Mouse (Mus musculus) mouse trophoblast stem cell (cell line): Measurements from ENCODE around the gene Rps3.

Experiments
- in situ Hi-C, 2 experiments: fragments of 300-500 bp; cut with MseI, MboI; formaldehyde crosslinking; loops; 2 replicates in 1 of 2; 3 replicates in 1 of 2; pipeline ENCODE4 v1.15.1; 2025

The Rps3 gene

DNA sequence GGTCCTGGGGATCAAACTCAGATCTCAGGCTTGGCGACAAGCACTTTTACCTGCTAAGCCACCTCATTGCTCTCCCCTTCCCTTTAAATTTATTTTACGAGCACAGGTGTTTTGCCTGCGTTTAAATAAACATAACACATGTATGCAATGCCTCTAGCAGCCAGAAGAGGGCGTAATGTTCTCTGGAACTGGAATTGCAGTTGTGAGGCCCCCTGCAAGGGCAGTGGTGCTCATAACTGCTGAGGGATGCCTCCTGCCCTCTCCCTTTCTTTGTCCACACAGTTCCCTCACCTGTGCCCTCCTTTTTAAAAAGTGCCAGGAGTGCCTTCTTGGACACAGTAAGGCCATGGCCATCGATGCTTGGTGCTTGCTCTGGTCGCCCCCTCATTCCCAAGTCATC, 39.5 kb downstream of the Rps3 start:
- in situ Hi-C loops, result loop anchor here in 1 of 2 experiments (5.0 kb wide), 1 partner anchor 67 kb away; no protein-coding TSS in a partner anchor

DNA sequence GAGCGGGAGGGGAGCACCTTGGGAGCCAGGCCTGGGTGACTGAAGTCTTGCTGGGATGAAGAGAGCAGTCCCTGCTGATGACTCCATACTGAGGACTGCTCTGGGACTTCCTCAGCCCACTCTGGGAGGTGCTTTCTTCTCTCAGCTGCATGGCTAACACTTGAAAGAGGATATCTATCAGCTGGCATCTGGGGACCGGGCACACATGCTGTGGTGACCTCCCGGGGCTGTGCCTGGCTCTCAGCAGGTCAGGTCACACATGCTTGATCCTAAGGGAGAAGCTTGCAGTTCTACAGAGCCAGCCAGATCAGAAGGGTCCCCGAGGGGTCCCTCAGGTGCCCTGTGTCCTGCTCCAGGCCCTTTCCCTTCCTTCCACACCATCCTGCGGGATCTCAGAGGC, 40.4 kb downstream of the Rps3 start:
- in situ Hi-C loops, result loop anchor here in 1 of 2 experiments (5.0 kb wide), 1 partner anchor 66 kb away; no protein-coding TSS in a partner anchor

DNA sequence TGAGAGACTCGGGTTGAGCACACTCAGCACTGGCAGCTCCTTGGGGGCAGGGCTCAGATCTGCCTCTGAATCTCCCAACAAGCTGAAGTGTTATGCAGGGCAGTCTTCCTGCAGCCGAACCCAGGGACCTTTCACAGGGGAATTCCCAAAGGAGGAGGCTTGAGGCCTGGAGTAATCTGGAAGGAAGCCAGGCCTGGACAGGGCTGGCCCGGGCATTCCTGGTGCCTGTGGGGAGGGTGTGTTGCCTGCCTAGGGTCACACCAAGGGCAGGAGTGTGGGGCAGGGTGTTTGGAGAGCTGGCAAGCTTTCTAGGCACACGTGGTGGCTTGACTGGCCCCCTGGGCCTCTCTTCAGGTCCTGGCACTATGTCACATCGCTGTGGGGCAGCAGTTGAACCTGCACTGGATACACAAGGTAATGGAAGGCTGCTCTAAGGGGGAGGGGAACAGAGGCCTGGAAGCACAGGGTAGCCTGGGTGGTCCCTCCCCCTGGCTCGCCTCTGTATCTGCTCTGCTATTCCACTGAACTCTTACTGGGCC, 41.9 kb downstream of the Rps3 start:
- in situ Hi-C loops, result loop anchor here in 1 of 2 experiments (5.0 kb wide), 1 partner anchor 64 kb away; no protein-coding TSS in a partner anchor

DNA sequence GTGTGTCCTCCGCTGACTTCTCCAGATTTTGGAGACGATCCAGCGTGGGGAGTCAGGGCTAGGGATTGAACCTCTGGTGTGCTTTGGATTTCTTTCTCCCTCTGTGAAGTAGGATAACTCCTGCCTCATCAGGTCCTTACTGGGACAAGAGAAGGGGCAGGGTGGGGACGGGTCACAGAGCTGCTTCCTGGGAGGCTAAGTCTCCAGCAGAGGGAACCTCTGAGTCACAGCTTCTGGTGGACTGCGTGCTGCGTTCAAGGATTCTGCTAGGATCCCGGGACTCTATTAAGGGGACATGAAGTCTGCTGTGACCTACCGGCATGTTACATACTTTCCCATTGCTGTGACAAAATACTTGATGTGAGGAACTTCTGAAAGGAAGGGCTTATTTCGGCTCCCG, 44.7 kb downstream of the Rps3 start:
- in situ Hi-C loops, result no loop called here

DNA sequence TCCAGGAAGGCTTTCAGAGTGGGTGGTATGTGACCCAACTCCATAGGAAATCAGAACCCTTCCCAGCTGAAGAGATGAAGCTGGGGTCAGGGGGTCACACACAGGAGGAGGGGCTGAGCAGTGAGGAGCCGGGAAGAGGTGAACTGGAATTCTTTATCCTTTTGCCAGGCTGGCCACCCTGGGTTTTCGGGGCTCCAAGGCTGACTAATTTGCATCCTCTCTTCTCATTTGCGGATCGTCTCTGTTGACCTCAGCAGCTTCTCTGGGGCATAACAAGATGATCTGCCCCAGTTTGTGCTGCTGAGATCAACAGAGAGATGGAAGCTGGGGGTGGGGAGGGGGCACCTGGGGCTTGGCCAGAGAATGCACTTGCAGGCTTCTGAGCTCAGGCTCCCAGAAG, 47.0 kb downstream of the Rps3 start:
- in situ Hi-C loops, result no loop called here

DNA sequence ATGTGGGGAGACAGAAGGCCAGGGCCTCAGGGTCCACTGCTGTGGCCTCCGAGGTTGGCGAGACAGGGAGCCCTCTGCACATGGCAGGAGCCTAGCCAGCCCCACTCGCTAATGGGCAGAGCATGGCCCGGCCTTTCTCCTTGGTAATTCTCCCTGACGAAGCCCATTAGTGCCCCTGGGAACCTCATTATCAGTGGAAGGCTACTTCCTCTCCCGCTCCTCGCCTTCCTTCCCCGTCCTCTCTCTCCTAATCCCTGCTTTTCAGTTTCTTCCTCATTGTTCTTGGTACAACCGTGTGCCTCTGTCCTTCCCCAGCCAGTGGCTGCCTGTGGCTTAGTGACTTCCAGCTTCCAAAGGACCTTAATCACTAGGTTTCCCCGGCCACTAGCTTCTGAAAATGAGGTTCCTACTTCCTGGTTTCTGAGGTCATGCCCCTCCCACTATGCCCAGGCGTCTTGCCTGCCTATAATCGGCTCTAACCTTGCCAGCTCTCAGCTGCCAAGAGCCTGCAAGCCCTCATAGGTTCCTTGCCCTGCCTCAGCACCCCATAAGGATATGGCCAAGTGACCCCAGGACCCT, 48.8 kb downstream of the Rps3 start:
- in situ Hi-C loops, result no loop called here

DNA sequence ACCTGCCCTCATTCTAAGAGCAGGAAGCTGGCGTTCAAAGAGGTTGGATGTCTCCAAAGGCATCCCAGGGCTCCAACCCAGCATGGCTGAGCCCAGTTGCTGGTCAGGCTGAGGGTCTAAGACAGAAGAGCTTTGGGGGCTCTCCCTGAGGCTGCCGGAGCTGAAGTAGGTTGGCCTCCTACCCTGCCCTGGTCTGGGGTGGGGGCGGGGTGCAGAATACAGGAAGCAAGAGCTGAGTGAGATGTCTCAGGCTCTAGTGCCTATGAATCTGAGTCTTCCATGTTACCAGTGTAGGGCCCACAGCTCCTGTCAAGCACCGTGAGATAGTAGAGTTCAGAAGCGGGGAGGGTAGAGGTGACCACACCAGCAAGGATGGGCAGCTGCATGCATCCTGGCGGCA, 50.7 kb downstream of the Rps3 start:
- in situ Hi-C loops, result no loop called here

DNA sequence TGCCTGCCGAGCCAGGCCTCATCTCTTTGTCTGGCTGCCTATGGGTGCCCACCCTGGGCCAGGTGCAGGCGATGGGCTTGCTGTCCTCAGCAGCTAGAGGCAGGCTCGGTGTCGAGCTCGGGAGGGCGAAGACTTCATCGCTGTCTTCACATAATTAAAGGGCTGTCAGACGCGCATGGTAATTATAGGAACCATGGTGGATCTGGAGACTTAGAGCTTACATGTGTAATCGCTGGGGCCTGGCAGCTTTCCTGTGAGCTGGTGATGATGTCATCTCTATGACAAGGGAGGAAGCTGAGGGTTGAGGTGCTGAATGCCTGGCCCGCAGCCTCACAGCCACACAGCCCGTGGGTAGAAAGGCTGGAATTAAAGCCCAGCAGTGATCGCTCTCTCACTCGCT, 51.3 kb downstream of the Rps3 start:
- in situ Hi-C loops, result no loop called here

DNA sequence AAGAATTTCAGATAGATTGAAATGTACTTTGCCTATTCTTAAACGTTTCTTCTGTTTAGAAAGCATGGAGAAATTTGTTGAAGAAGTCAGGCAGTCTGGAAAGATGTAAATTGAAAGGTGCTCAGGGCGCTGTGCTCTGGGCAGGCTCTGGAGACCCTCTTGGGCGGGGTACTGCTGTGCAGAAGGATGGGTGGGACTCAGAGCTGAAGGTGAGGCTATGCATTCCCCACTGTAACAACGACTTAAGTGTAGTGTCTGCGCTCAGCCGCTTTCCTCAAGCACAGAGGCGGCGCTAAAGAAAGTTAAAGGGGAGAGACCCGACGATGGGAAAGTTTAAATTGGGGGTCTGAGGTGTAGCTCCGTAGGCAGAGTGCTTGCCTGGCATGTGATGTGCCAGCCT, 53.3 kb downstream of the Rps3 start:
- in situ Hi-C loops, result no loop called here

DNA sequence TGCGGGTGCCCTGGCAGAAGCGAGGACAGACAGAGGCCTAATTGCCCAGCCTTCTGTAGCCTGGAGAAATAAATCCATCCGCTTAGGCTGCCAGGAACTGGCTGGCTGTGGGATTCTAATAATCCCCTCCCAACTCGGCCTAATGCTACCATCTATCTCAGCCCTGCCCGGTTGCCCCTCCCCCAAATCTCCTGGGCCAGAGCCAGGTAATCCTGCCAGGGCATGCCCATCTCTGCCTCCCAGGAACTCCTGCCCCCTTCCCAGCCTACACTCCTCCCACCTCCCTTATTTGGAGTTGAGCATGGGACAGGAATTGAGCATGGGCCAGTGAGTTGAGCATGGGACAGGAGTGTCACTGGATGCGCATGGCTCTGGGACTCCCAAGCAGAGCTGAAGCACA, 53.8 kb downstream of the Rps3 start:
- in situ Hi-C loops, result no loop called here

DNA sequence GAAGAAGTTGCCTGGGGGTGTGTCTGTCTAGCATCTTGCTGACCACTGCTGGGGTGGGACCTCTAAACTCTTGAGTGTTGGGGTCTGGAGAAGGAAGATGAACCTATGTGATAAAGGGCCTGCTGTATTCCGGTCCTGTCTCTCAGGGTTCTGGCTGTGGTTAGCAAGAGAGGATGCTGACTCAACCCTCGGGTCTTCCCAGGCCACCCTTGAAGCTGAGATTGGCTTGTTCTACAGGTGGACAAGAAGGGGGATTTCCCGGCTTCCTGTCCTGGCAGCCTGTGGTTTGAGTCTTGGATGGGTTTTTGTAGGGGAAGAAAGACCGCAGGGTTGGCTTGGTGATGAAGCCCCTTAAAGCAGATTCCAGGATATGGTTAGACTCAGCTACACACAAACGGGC, 54.7 kb downstream of the Rps3 start:
- in situ Hi-C loops, result no loop called here

DNA sequence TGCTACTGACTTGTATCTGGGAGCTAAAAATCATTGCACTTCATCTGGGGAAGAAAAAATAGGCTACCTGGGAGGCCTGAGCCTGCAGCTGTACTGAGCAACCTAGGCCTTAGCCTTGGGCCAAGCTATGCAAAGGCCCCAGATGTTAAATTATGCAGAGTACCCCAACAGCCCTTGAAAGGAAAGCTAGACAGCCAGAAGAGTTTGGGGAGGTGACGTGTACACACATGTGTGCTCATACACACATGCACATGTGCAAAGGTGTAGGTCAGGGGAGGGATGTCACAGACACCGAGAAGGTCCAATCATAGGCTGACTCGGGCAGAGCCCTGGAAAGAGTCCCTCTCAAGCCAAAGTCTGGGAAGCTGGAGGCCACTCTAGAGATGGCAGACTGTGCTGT, 55.6 kb downstream of the Rps3 start:
- in situ Hi-C loops, result no loop called here
